Mouse (Mus musculus): ENCODE measurements around the gene Gm3676. TPM values are rescaled to one million over a fixed set of nuclear protein-coding genes. Genes with fewer than 3 reads are reported as not detected.
"Not testable (repeated sequence)": the region's sequence is repeated elsewhere in the genome, so short reads cannot be mapped to it uniquely, and the experiment has no call there.

Gm3676 gene
- polyA plus RNA-seq (2016; fragmentation: Nextera tagmentation; extraction: Ambion mirVana), result not detected in 2 replicates

- H3K9me3 ChIP-seq (replicated peaks); H3K27ac ChIP-seq; H3K36me3 ChIP-seq; H3K27me3 ChIP-seq (ENCODE audit: low read depth, poor library complexity, severe bottlenecking); H3K4me1 ChIP-seq; DNase-seq (ENCODE audit: low spot score); H3K4me3 ChIP-seq: not testable (repeated sequence)
- WGBS, result no CpG with 5 or more reads among the region's 1 CpGs
Measured at GRCm38 (mm10) chr14:41646387-41646786, at the start of gene Gm3676. TSS of gene Gm3676 (minus strand) at chr14:41646487.

GRCm38 (mm10) chr14:41648176-41648575, 1.9 kb upstream of the Gm3676 start:
- H3K9me3 ChIP-seq (replicated peaks); H3K27ac ChIP-seq; H3K27me3 ChIP-seq (ENCODE audit: low read depth, poor library complexity, severe bottlenecking); H3K36me3 ChIP-seq; H3K4me3 ChIP-seq; DNase-seq (ENCODE audit: low spot score); H3K4me1 ChIP-seq: not testable (repeated sequence)
- 87% methylated on average over 2 of the region's 2 CpGs for WGBS

GRCm38 (mm10) chr14:41630144-41630543, 16.1 kb downstream of the Gm3676 start:
- H3K27me3 ChIP-seq (ENCODE audit: low read depth, poor library complexity, severe bottlenecking); H3K4me3 ChIP-seq; DNase-seq (ENCODE audit: low spot score); H3K4me1 ChIP-seq; H3K36me3 ChIP-seq; H3K9me3 ChIP-seq (replicated peaks); H3K27ac ChIP-seq: not testable (repeated sequence)
- WGBS, result 97% methylated on average over 10 of the region's 11 CpGs

- not testable (repeated sequence) for H3K9me3 ChIP-seq (replicated peaks)
Measured at GRCm38 (mm10) chr14:41624512-41624911, 21.8 kb downstream of the Gm3676 start, which contains the start of gene Gm3072. TSS of gene Gm3072 (minus strand) at chr14:41624612.

GRCm38 (mm10) chr14:41622535-41622934, 23.8 kb downstream of the Gm3676 start:
- H3K27ac ChIP-seq; H3K4me3 ChIP-seq; DNase-seq (ENCODE audit: low spot score); H3K36me3 ChIP-seq; H3K4me1 ChIP-seq; H3K27me3 ChIP-seq (ENCODE audit: low read depth, poor library complexity, severe bottlenecking); H3K9me3 ChIP-seq (replicated peaks): not testable (repeated sequence)
- 98% methylated on average over 5 of the region's 5 CpGs for WGBS

More at GRCm38 (mm10) chr14:41624512-41624911, 21.8 kb downstream of the Gm3676 start, which contains the start of gene Gm3072:
- H3K36me3 ChIP-seq; H3K4me1 ChIP-seq; H3K27ac ChIP-seq; H3K27me3 ChIP-seq (ENCODE audit: low read depth, poor library complexity, severe bottlenecking); H3K4me3 ChIP-seq; DNase-seq (ENCODE audit: low spot score): not testable (repeated sequence)
- 88% methylated on average over 1 of the region's 2 CpGs for WGBS

GRCm38 (mm10) chr14:41610690-41611089, 35.6 kb downstream of the Gm3676 start:
- not testable (repeated sequence) for H3K36me3 ChIP-seq; DNase-seq (ENCODE audit: low spot score); H3K27me3 ChIP-seq (ENCODE audit: low read depth, poor library complexity, severe bottlenecking); H3K27ac ChIP-seq; H3K9me3 ChIP-seq (replicated peaks); H3K4me3 ChIP-seq; H3K4me1 ChIP-seq
- 94% methylated on average over 1 of the region's 1 CpGs for WGBS

GRCm38 (mm10) chr14:41600935-41601334, 45.4 kb downstream of the Gm3676 start:
- H3K4me1 ChIP-seq; H3K4me3 ChIP-seq; H3K27ac ChIP-seq; H3K9me3 ChIP-seq (replicated peaks); DNase-seq (ENCODE audit: low spot score); H3K27me3 ChIP-seq (ENCODE audit: low read depth, poor library complexity, severe bottlenecking); H3K36me3 ChIP-seq: not testable (repeated sequence)
- WGBS, result 96% methylated on average over 15 of the region's 15 CpGs

Other genes with a start within 250 kb of the Gm3676 start
- not detected in 2 replicates for gene Gm6482, start 238.2 kb downstream of the Gm3676 start, polyA plus RNA-seq (2016; fragmentation: Nextera tagmentation; extraction: Ambion mirVana)
- gene Gm7954, start 193.0 kb downstream of the Gm3676 start, polyA plus RNA-seq (2016; fragmentation: Nextera tagmentation; extraction: Ambion mirVana), result not detected in 2 replicates
- not detected in 2 replicates for gene Gm3486, start 157.0 kb downstream of the Gm3676 start, polyA plus RNA-seq (2016; fragmentation: Nextera tagmentation; extraction: Ambion mirVana)
- not detected in 2 replicates for gene Gm7970, start 90.9 kb downstream of the Gm3676 start, polyA plus RNA-seq (2016; fragmentation: Nextera tagmentation; extraction: Ambion mirVana)
- gene 1700049E17Rik2, start 73.3 kb downstream of the Gm3676 start, polyA plus RNA-seq (2016; fragmentation: Nextera tagmentation; extraction: Ambion mirVana), result not detected in 2 replicates
- not detected in 2 replicates for gene Gm3072, start 21.9 kb downstream of the Gm3676 start, polyA plus RNA-seq (2016; fragmentation: Nextera tagmentation; extraction: Ambion mirVana)
- gene Gm8068, start 55.4 kb upstream of the Gm3676 start, polyA plus RNA-seq (2016; fragmentation: Nextera tagmentation; extraction: Ambion mirVana), result not detected in 2 replicates
- gene Gm7929, start 104.1 kb upstream of the Gm3676 start, polyA plus RNA-seq (2016; fragmentation: Nextera tagmentation; extraction: Ambion mirVana), result not detected in 2 replicates
- gene Gm47189, start 126.0 kb upstream of the Gm3676 start, polyA plus RNA-seq (2016; fragmentation: Nextera tagmentation; extraction: Ambion mirVana), result not detected in 2 replicates